Mouse (Mus musculus) right cerebral cortex, adult 2 months (tissue): ENCODE measurements around the gene Isoc2a.
"Not testable (repeated sequence)": the region's sequence is repeated elsewhere in the genome, so short reads cannot be mapped to it uniquely, and the experiment has no call there.

ENCODE experiments used
- DNase-seq, 2 experiments: peaks; one replicate each; pipeline ENCODE4 v3.0.0; 2021 to 2022; ENCODE audit warnings: low spot score in 2 of 2

Gene Isoc2a

GRCm38 (mm10) chr7:4864130-4864845 lies 12.7 kb upstream of the Isoc2a start:
- no peak for DNase-seq

DNA sequence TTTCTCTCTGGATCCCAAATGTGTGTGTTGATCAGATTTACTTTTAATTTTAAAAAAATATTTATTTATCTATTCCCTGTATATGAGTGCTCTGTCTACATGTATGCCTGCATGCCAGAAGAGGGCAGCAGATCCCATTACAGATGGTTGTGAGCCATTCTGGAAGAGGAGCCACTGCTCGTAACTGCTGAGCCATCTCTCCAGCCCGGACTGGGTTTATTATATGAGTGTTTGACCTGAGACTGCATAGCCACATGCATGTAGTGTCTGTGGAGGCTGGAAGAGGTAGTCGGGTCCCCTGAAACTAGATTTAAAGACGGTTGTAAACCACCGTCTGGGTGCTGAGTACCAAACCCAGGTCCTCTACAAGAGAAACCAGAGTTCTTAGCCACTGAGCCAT lies 11.9 kb upstream of the Isoc2a start:
- DNase-seq = peak in 1 of 2 experiments; percentile 41

- peak; percentile 96 to 97 for DNase-seq
Observed at GRCm38 (mm10) chr7:4865579-4866493, 11.1 kb upstream of the Isoc2a start.

DNA sequence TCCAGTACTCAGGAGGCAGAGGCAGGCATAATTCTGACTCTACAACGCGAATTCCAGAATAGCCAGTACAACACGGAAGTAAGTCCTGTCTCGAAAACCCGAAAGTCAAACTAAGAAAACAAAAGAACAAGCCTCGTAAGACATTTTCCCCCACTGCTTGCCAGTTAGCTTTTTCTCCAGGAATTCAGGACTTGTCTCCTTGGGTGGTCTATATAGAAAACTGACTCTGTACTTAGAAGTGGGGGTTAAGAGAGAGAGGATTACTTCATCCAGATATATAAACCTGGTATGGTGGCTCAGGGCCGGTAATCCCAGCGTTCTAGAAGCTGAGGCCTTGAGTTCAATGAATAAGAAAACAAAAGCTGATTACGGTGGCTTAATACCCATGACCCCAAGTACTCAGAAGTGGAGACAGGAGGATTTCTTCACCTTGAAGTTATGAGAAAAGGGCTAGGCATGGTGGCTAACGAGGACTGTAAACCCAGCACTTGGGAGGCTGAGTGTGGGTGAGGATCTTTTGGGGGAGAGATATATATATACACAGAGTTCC lies 10.2 kb upstream of the Isoc2a start:
- no peak for DNase-seq

- no peak for DNase-seq
Observed at GRCm38 (mm10) chr7:4870133-4870532, 6.8 kb upstream of the Isoc2a start, which contains the start of gene Isoc2b. Gene Isoc2b, minus strand, starts transcription at chr7:4870258.

GRCm38 (mm10) chr7:4877226-4877625 lies 273 bp downstream of the Isoc2a start:
- DNase-seq = no peak

DNA sequence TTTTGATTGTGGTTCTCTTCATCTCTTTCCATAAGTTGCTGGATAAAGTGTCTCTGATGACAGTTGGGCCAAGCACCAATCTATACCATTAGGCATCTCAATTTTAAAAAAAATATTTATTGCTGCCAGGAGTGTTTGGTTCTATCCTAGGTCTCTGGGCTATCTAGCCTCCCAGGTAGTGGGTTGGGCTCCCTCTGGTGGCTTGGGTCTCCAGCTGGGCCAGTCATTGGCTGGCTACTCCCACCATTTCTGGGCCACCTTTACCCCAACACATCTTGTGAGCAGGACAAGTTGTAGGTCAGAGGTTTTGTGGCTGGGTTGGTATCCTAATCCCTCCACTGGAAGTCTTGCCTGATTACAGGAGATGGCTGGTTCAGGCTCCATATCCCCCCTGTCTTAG lies 1.2 kb downstream of the Isoc2a start:
- DNase-seq = no peak

- DNase-seq = not testable (repeated sequence)
Observed at GRCm38 (mm10) chr7:4879036-4879435, 2.1 kb downstream of the Isoc2a start.

DNA sequence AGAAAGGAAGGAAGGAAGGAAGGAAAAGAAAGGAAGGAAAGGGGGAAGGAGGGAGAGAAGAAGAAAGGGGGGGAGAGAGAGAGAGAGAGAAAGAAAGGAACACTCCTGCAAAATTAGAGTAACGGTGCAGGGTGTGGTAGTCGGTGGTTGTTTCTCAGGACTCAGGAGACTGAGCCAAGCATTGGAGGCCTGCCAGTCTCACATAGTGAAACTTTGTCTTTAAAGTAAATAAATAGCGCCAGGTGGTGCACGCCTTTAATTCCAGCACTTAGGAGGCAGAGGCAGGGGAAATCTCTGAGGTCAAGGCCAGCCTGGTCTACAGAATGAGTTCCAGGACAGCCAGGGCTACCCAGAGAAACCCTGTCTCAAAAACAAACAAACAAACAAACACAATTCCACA lies 9.7 kb downstream of the Isoc2a start:
- DNase-seq = no peak

DNA sequence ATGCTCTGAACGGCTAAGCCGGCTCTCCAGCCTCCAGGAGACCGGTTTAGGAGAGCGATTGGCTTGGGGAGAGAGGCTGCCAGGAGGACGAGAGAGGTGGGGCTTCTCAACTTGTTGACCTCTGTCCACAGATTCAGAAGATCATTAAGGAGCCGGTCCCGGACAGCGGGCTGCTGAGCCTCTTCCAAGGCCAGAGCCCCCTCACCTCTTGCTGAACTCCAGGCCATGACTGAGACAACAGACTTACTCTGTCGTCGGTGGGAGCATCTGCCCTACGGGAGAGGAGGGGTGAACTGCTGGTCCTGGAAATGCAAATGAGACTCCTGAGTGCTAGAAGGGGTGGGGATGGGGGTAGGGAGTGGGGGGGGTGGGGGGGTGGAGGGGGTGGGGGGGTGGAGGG lies 18.2 kb downstream of the Isoc2a start:
- no peak for DNase-seq

DNA sequence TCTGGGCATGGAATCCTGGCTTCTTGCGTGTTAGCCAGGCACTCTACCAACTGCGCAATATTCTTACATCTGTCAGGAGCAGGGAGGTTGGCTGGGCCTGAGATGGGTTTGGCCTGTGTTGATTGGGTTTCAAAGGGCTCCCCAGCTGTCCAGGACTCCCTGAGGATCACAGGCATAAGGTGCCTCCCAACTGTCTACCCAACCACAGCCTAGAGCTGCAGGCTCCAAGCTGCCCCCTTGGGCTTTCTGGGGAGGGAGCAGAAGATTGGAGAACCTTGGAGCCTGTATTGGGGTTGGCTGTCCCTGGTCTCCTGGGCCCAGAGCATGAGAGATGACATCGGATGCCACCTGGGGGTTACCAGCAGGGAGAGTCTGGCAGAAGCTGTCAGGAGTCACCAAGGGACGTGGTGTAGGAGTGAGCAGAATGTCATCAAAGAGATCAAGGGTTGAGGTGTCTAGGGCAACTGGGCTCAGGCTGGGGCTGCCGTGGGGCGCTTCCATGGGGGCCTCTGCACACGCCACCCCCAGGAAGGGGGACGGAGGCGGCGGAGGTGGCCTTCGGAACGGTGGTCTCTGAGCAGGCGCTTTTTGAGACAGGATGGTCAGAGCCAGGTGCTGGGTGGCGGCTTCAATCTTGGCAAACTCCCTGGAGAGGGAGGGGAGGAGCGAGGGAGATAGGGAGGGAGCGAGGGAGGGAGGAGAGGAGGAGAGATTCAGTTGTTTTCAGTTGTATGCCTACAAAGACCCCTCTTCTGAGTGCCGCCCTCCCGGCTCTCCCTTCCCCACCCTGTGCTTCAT lies 22.1 kb downstream of the Isoc2a start:
- no peak for DNase-seq

GRCm38 (mm10) chr7:4899649-4900522 lies 22.9 kb downstream of the Isoc2a start:
- no peak for DNase-seq

- no peak for DNase-seq
Observed at GRCm38 (mm10) chr7:4900523-4900851, 23.5 kb downstream of the Isoc2a start.

DNA sequence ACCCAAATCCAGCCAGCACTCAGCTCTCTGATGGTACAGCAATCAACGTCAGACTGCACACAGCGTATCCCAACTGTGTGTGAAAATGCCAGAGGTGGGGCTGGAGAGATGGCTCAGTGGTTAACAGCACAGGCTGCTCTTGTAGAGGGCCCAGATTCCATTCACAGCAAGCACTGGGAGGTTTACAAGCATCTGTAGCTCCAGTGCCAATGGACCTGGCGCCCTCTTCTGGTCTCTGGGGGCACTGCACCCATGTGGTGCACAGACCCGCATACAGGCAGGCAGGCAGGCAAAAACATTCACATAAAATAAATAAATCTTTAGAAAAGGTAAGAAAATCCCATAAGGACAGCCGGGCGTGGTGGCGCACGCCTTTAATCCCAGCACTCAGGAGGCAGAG lies 24.2 kb downstream of the Isoc2a start:
- DNase-seq = no peak

GRCm38 (mm10) chr7:4902404-4902803 lies 25.5 kb downstream of the Isoc2a start:
- DNase-seq = no peak

DNA sequence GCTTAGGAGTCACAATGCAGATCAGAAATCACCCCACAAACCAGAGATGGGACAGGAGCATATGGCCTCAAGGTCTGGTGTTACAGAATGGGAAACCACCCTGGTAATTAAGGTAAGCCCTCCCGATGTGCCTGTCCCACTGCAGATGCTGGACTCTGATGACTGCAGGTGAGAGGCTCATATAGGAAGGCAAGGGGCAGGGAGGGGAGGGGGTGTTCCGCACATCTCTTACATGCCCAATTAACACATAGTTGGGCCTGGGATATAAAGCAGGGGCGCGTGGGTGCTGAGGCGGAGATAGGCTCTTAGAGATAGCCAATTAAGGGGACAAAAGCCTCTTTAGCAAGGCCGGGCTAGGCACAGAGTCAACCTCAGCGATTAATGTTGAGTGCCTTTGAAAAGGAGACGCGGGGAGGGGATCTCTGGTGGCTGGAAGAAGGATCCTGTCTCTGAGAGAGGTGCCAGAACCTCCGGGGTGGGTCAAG lies 29.6 kb downstream of the Isoc2a start, which contains the start of gene Gm36210:
TSS of gene Gm36210 (minus strand) at position 51 of the 485 bp plus-strand sequence.
- DNase-seq = no peak

DNA sequence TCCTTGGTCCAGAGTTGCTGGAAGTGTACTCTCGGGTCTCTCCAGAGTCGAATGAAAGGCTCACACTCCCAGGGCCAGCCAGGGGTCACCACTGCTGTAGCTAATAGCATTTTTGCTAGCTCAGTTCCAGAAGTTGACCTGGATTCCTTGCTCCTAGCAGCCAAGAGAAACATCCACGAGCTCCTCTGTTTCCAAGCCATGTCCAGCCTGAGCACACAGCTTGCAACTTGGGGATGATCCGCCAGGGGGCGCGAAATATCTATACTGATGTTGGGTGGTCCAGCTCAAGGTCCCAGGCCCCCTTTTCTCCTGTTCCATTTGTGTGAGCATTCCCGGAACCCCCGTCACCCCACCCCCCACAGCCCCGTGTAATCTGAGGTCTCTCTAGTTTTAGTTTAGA lies 34.6 kb downstream of the Isoc2a start:
- peak; percentile 60 to 63 for DNase-seq

GRCm38 (mm10) chr7:4912248-4912647 lies 35.3 kb downstream of the Isoc2a start:
- DNase-seq = no peak

DNA sequence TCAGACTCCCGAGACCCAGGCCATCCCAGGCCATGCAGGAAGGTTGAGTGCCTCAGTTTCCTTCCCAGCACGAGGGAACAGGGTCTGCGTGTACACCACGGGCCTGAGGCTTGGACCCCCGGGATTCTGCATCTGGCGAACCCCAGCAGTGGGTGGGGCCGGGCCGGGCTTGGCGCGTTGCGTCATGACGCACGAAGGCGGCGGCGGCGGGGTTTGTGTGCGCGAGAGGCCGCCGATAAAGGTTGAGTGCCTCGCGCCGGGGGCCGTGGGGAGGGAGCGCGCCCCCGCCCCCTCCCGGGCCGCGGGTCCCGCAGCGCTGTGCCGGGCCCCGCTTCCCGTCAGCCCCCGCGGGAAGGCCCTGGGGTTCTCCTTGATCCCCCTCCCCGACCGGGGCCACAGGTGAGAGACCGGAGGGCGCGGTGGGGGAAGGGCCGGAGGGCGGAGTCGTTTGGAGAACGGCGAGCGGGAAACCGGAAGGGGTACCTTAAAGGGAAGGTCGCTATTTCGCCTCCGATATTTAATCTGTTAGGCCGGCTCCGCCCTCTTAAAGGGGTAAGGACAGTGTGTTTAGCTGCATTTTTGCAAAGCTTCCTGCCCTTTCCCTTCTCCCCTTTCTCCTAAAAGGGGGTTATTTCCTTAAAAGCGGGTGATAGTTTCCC lies 38.2 kb downstream of the Isoc2a start, which contains the start of gene Zfp628:
TSS of gene Zfp628 (plus strand) at position 211 of the 659 bp plus-strand sequence.
- DNase-seq = peak; percentile 95 to 96
